Mouse (Mus musculus): ENCODE measurements around the gene Gm28360. TPM values are rescaled to one million over a fixed set of nuclear protein-coding genes. Genes with fewer than 3 reads are reported as not detected.

Gene Gm28360
- not detected in 2 replicates for polyA plus RNA-seq (2015; fragmentation: Nextera tagmentation; extraction: Ambion mirVana)

DNA sequence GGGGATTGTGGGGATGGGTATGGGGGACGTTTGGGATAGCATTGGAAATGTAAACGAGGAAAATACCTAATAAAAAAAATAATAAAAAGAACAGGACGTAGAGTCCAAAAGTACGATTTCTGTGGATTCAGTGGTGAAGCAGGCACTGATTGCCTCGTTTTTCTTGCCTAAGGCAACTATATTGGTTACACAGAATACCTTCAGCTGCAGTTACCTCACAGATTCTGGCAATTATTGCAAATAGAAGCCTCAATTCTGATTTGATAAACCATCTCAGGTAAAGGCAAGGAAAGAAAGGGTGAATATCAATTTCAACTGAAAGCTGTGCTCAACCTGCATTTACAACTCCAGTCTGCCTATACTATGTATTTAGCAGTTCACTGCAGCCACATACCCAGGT is at the start of gene Gm28360:
Gene Gm28360 (plus strand): TSS at position 301 of the 400 bp plus-strand sequence.

DNA sequence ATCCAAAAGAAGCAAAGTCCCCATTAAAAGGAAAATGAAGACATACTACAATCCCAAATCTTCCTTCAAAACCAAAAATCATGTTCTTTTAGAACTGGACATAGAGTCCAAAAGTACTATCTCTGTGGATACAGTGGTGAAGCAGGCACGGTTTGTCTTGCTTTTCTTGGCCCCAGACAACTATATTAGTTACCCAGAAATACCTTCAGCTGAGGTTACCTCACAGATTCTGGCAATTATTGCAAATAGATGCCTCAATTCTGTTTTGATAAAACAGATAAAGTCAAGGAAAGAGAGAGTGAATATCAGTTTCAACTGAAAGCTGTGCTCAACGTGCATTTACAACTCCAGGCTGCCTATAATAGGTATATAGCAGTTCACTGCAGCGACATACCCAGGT is 49.0 kb upstream of the Gm28360 start, which contains the start of gene B020011L13Rik:
Gene B020011L13Rik (plus strand): TSS at position 301 of the 400 bp plus-strand sequence.

Other genes with a start within 250 kb of the Gm28360 start
- not detected in 2 replicates for gene Gm28363, start 132.9 kb upstream of the Gm28360 start, polyA plus RNA-seq (2015; fragmentation: Nextera tagmentation; extraction: Ambion mirVana)
- gene B020011L13Rik, start 48.9 kb upstream of the Gm28360 start, polyA plus RNA-seq (2015; fragmentation: Nextera tagmentation; extraction: Ambion mirVana): not detected in 2 replicates
- not detected in 2 replicates for gene Gm28168, start 97.9 kb downstream of the Gm28360 start, polyA plus RNA-seq (2015; fragmentation: Nextera tagmentation; extraction: Ambion mirVana)
- not detected in 2 replicates for gene Gm7145, start 135.9 kb downstream of the Gm28360 start, polyA plus RNA-seq (2015; fragmentation: Nextera tagmentation; extraction: Ambion mirVana)